Mouse (Mus musculus): ENCODE measurements around the gene Dmkn.

DNA sequence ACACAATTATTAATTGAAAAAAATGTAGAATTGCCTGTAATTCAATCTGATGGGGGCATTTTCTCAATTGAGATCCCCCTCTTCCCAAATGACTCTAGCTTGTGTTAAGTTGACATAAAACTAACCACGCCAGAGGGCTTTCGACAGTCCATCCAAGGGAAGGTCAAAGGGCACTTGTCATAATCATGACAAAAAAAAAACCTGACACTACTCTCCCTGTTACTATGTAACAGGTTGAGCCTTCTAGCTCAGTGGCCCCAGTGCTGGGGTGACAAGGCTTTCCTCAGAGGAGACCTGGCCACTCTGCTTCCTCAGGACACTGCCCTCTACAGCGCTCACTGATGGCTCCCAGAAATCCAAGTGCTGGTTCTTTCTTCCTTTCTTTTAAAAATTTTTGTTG lies 60.8 kb downstream of the Dmkn start:
- TF ChIP-seq CTCF (IDR thresholded peaks at IDR 0.05) (no peak), EP300 (IDR thresholded peaks at IDR 0.05) (no peak)
